Mouse (Mus musculus): Measurements from ENCODE around the gene Rhov.

- TF ChIP-seq TAL1 (IDR thresholded peaks at IDR 0.05; ENCODE audit: low read length) (no peak), GATA1 (IDR thresholded peaks at IDR 0.05; ENCODE audit: low read length) (no peak)
Observed at GRCm38 (mm10) chr2:119314742-119315310, 43.8 kb upstream of the Rhov start.

Measured in erythroblast, embryonic 14.5 days (primary cell).